Mouse (Mus musculus) hindbrain, embryonic 10.5 days (tissue): ENCODE results near the gene Trim38. TPM values are rescaled to one million over a fixed set of nuclear protein-coding genes. Genes with fewer than 3 reads are reported as not detected.
"Not testable (repeated sequence)": the region's sequence is repeated elsewhere in the genome, so short reads cannot be mapped to it uniquely, and the experiment has no call there.

Source experiments
- DNase-seq: peaks from one replicate; pipeline ENCODE4 v3.0.0-alpha.2; 2017; ENCODE audit warnings: low spot score
- H3K27ac ChIP-seq: fragments of 300-500 bp; sonication (generic); 2 replicates; pipeline ENCODE4 v1.5.1; 2016; ENCODE audit warnings: mild to moderate bottlenecking, moderate library complexity
- H3K27me3 ChIP-seq: fragments of 300-500 bp; sonication (generic); 2 replicates; pipeline ENCODE4 v1.6.1; 2016; ENCODE audit warnings: mild to moderate bottlenecking; ENCODE audit not compliant: poor library complexity, insufficient read depth, severe bottlenecking
- H3K36me3 ChIP-seq: fragments of 300-500 bp; sonication (generic); 2 replicates; pipeline ENCODE4 v1.6.1; 2016; ENCODE audit warnings: mild to moderate bottlenecking, moderate library complexity
- H3K4me1 ChIP-seq: fragments of 300-500 bp; sonication (generic); replicated peaks from 2 replicates; pipeline ENCODE4 v1.6.1; 2016; ENCODE audit warnings: mild to moderate bottlenecking
- H3K4me3 ChIP-seq: fragments of 300-500 bp; sonication (generic); 2 replicates; pipeline ENCODE4 v1.5.1; 2016; ENCODE audit warnings: mild to moderate bottlenecking, moderate library complexity
- H3K9me3 ChIP-seq: fragments of 300-500 bp; sonication (generic); 2 replicates; pipeline ENCODE4 v1.6.1; 2016; ENCODE audit warnings: mild to moderate bottlenecking, moderate library complexity
- WGBS: fragments of 180-500 bp; shearing (Covaris S2); methylation state at CpG from one replicate; pipeline ENCODE4 v1.1.7; 2016; 5-methylcytosine and 5-hydroxymethylcytosine counted together
- polyA plus RNA-seq: library from polyadenylated mRNA; unstranded; fragments of >200 nt; fragmentation: Nextera tagmentation; extraction: Ambion mirVana; gene quantifications from 2 replicates; pipeline ENCODE4 v1.2.1, GENCODE M21; 2016

Gene Trim38
- not detected in 2 replicates for polyA plus RNA-seq

- H3K9me3 ChIP-seq, DNase-seq, H3K27me3 ChIP-seq, H3K36me3 ChIP-seq, H3K27ac ChIP-seq, H3K4me3 ChIP-seq: not testable (repeated sequence)
- 92% methylated on average over 2 of the region's 2 CpGs for WGBS
- H3K4me1 ChIP-seq = peaks cover 23% of the 10 kb centered on the region
These were observed at the start of gene Trim38 for GRCm38 (mm10) chr13:23769613-23770012. Gene Trim38, plus strand, starts transcription at chr13:23769913.

- H3K9me3 ChIP-seq = 0 out of 2 replicates have a peak, but pooled peaks cover 1% of the 10 kb centered on the region
- H3K4me3 ChIP-seq = no peak overlapping the region
- 80% methylated on average over 4 of the region's 4 CpGs for WGBS
- no peak for DNase-seq
- H3K27me3 ChIP-seq = no peaks in the 10 kb centered on the region
- no peaks in the 10 kb centered on the region for H3K36me3 ChIP-seq
- no peak overlapping the region for H3K27ac ChIP-seq
- peaks cover 18% of the 10 kb centered on the region for H3K4me1 ChIP-seq
These were observed 45.5 kb upstream of the Trim38 start for GRCm38 (mm10) chr13:23724239-23724638.

GRCm38 (mm10) chr13:23725213-23725612 lies 44.5 kb upstream of the Trim38 start:
- no peaks in the 10 kb centered on the region for H3K27me3 ChIP-seq
- no peaks in the 10 kb centered on the region for H3K9me3 ChIP-seq
- no peaks in the 10 kb centered on the region for H3K36me3 ChIP-seq
- WGBS = 17% methylated on average over 1 of the region's 1 CpGs
- no peak overlapping the region for H3K27ac ChIP-seq
- no peak overlapping the region for H3K4me3 ChIP-seq
- H3K4me1 ChIP-seq = peaks cover 18% of the 10 kb centered on the region
- no peak for DNase-seq

GRCm38 (mm10) chr13:23728472-23729191 lies 41.1 kb upstream of the Trim38 start:
- 81% methylated on average over 18 of the region's 18 CpGs for WGBS
- Histone ChIP-seq H3K36me3 (no peaks in the 10 kb centered on the region), H3K27ac (no peak overlapping the region; the same call in 1 of the 2 replicates), H3K27me3 (no peaks in the 10 kb centered on the region), H3K4me3 (no peak overlapping the region), H3K4me1 (peaks cover 18% of the 10 kb centered on the region), H3K9me3 (no peaks in the 10 kb centered on the region)
- DNase-seq = no peak

- Histone ChIP-seq H3K27me3 (no peaks in the 10 kb centered on the region), H3K4me1 (peaks cover 16% of the 10 kb centered on the region), H3K9me3 (no peaks in the 10 kb centered on the region), H3K36me3 (no peaks in the 10 kb centered on the region), H3K4me3 (no peak overlapping the region), H3K27ac (no peak overlapping the region)
- 91% methylated on average over 9 of the region's 9 CpGs for WGBS
- no peak for DNase-seq
These were observed 40.6 kb upstream of the Trim38 start for GRCm38 (mm10) chr13:23729192-23729525.

- DNase-seq = no peak
- 91% methylated on average over 5 of the region's 5 CpGs for WGBS
- H3K27me3 ChIP-seq = no peaks in the 10 kb centered on the region
- peaks cover 11% of the 10 kb centered on the region for H3K4me1 ChIP-seq
- no peaks in the 10 kb centered on the region for H3K36me3 ChIP-seq
- 0 out of 2 replicates have a peak overlapping the region, but pooled peaks have one; percentile 29 for H3K27ac ChIP-seq
- H3K4me3 ChIP-seq = no peak overlapping the region
- no peaks in the 10 kb centered on the region for H3K9me3 ChIP-seq
These were observed 40.0 kb upstream of the Trim38 start for GRCm38 (mm10) chr13:23729706-23730105.

GRCm38 (mm10) chr13:23730479-23730878 lies 39.2 kb upstream of the Trim38 start:
- no peaks in the 10 kb centered on the region for H3K27me3 ChIP-seq
- 57% methylated on average over 8 of the region's 8 CpGs for WGBS
- no peaks in the 10 kb centered on the region for H3K9me3 ChIP-seq
- no peak overlapping the region for H3K27ac ChIP-seq
- H3K4me3 ChIP-seq = no peak overlapping the region
- H3K36me3 ChIP-seq = no peaks in the 10 kb centered on the region
- H3K4me1 ChIP-seq = 0 out of 2 replicates have a peak, but pooled peaks cover 6% of the 10 kb centered on the region
- DNase-seq = no peak

GRCm38 (mm10) chr13:23732156-23732804 lies 37.4 kb upstream of the Trim38 start:
- Histone ChIP-seq H3K27ac (0 out of 2 replicates have a peak overlapping the region, but pooled peaks have one; percentile 29), H3K9me3 (no peaks in the 10 kb centered on the region), H3K27me3 (no peaks in the 10 kb centered on the region), H3K4me3 (no peak overlapping the region), H3K4me1 (0 out of 2 replicates have a peak, but pooled peaks cover 6% of the 10 kb centered on the region), H3K36me3 (no peaks in the 10 kb centered on the region)
- WGBS = 29% methylated on average over 8 of the region's 8 CpGs
- no peak for DNase-seq

GRCm38 (mm10) chr13:23737091-23737490 lies 32.6 kb upstream of the Trim38 start:
- Histone ChIP-seq H3K27ac (peak overlapping the region; percentile 97; the same call in 1 of the 2 replicates), H3K4me1 (peaks cover 31% of the 10 kb centered on the region), H3K4me3 (no peak overlapping the region), H3K9me3 (no peaks in the 10 kb centered on the region), H3K27me3 (no peaks in the 10 kb centered on the region), H3K36me3 (no peaks in the 10 kb centered on the region)
- DNase-seq = no peak
- WGBS = 87% methylated on average over 5 of the region's 5 CpGs

GRCm38 (mm10) chr13:23738041-23738440 lies 31.7 kb upstream of the Trim38 start:
- DNase-seq = no peak
- 27% methylated on average over 4 of the region's 4 CpGs for WGBS
- Histone ChIP-seq H3K4me3 (peak overlapping the region; percentile 66), H3K27ac (peak overlapping the region; percentile 97), H3K9me3 (no peaks in the 10 kb centered on the region), H3K4me1 (peaks cover 31% of the 10 kb centered on the region), H3K36me3 (no peaks in the 10 kb centered on the region), H3K27me3 (no peaks in the 10 kb centered on the region)

- Histone ChIP-seq H3K4me3 (peak within 1 kb of the TSS; percentile 66), H3K36me3 (no peaks in the 10 kb centered on the region), H3K4me1 (peaks cover 31% of the 10 kb centered on the region), H3K27me3 (no peaks in the 10 kb centered on the region), H3K9me3 (no peaks in the 10 kb centered on the region), H3K27ac (peak within 1 kb of the TSS; percentile 97)
- 0% methylated on average over 38 of the region's 38 CpGs for WGBS
- DNase-seq = peak; percentile 92
These were observed 31.0 kb upstream of the Trim38 start, which contains the start of gene Hist1h1c for GRCm38 (mm10) chr13:23738677-23739068. Gene Hist1h1c, plus strand, starts transcription at chr13:23738808.

- H3K27me3 ChIP-seq = no peaks in the 10 kb centered on the region
- DNase-seq = peak; percentile 90
- H3K4me3 ChIP-seq = peak overlapping the region; percentile 66
- H3K36me3 ChIP-seq = no peaks in the 10 kb centered on the region
- under 1% methylated on average over 39 of the region's 39 CpGs for WGBS
- no peaks in the 10 kb centered on the region for H3K9me3 ChIP-seq
- H3K27ac ChIP-seq = peak overlapping the region; percentile 97
- H3K4me1 ChIP-seq = peaks cover 32% of the 10 kb centered on the region
These were observed 30.4 kb upstream of the Trim38 start for GRCm38 (mm10) chr13:23739069-23739921.
